Mouse (Mus musculus) bone marrow macrophage, adult 2 months (primary cell): ENCODE measurements around the gene Agk.

Source experiments
- CTCF ChIP-seq: IDR thresholded peaks from 2 replicates; pipeline ENCODE4 v1.5.1; 2012; ENCODE audit warnings: low read depth, mild to moderate bottlenecking, low read length, moderate library complexity
- POLR2A ChIP-seq: IDR thresholded peaks from 2 replicates; pipeline ENCODE4 v1.6.1; 2012; ENCODE audit warnings: mild to moderate bottlenecking, low read depth, low read length, borderline replicate concordance

DNA sequence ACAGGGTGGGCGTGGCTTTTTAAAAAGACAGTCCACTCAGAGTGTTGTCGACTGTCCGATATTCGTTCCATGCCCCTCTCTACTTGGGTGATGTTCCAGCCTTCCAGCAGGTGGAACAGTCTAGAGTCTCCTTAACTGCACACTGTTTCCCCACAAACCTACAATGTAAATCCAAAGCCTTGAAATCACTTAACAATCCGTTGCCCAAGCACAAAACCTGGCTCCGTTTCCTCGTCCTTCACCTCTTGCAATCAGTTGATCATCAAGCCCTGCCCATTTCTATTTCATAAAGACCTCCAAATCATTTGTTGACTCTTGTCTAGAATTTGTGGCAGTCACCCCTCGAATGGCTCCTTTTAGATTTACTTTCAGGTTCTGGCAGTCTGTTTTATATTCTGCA lies 1.4 kb downstream of the Agk start:
- TF ChIP-seq CTCF: no peak
- no peak for TF ChIP-seq POLR2A
